Mouse (Mus musculus) midbrain, embryonic 12.5 days (tissue): ENCODE results near the gene Rps27l. TPM values are rescaled to one million over a fixed set of nuclear protein-coding genes. Genes with fewer than 3 reads are reported as not detected.

Experiments used
- ATAC-seq: fragments of 200-750 bp; cut with Nextera tagmentation; 2 replicates; pipeline ENCODE4 v1.8.0; 2017; ENCODE audit warnings: low read depth, moderate TSS enrichment, moderate library complexity; ENCODE audit not compliant: low FRiP score
- H3K27ac ChIP-seq: fragments of 300-500 bp; sonication (generic); replicated peaks from 2 replicates; pipeline ENCODE4 v1.5.1; 2016; ENCODE audit warnings: mild to moderate bottlenecking
- H3K27me3 ChIP-seq: fragments of 300-500 bp; sonication (generic); 2 replicates; pipeline ENCODE4 v1.6.1; 2016; ENCODE audit warnings: mild to moderate bottlenecking
- H3K36me3 ChIP-seq: fragments of 300-500 bp; sonication (generic); 2 replicates; pipeline ENCODE4 v1.6.1; 2016
- H3K4me1 ChIP-seq: fragments of 300-500 bp; sonication (generic); 2 replicates; pipeline ENCODE4 v1.6.1; 2016
- H3K4me2 ChIP-seq: fragments of 300-500 bp; sonication (generic); replicated peaks from 2 replicates; pipeline ENCODE4 v1.6.1; 2016; ENCODE audit warnings: mild to moderate bottlenecking, moderate library complexity
- H3K4me3 ChIP-seq: fragments of 300-500 bp; sonication (generic); 2 replicates; pipeline ENCODE4 v1.5.1; 2016; ENCODE audit warnings: mild to moderate bottlenecking
- H3K9ac ChIP-seq: fragments of 300-500 bp; sonication (generic); replicated peaks from 2 replicates; pipeline ENCODE4 v1.6.1; 2016; ENCODE audit warnings: mild to moderate bottlenecking, moderate library complexity
- H3K9me3 ChIP-seq: fragments of 300-500 bp; sonication (generic); 2 replicates; pipeline ENCODE4 v1.6.1; 2016; ENCODE audit warnings: mild to moderate bottlenecking
- WGBS: fragments of 180-500 bp; shearing (Covaris S2); methylation state at CpG from one replicate; pipeline ENCODE4 v1.1.7; 2016; 5-methylcytosine and 5-hydroxymethylcytosine counted together
- polyA plus RNA-seq: library from polyadenylated mRNA; unstranded; fragments of >200 nt; fragmentation: Nextera tagmentation; extraction: Ambion mirVana; gene quantifications from 2 replicates; pipeline ENCODE4 v1.2.1, GENCODE M21; 2016

Rps27l gene
- polyA plus RNA-seq, 1 experiment from 2014 or later = 550 TPM

GRCm38 (mm10) chr9:66988888-66989414 lies 43.1 kb downstream of the Rps27l start:
- Histone ChIP-seq H3K9me3 (no peaks in the 10 kb centered on the region), H3K36me3 (no peaks in the 10 kb centered on the region), H3K27ac (no peak overlapping the region), H3K27me3 (no peaks in the 10 kb centered on the region), H3K4me2 (no peak overlapping the region), H3K4me3 (no peak overlapping the region), H3K4me1 (no peaks in the 10 kb centered on the region), H3K9ac (no peak overlapping the region)
- ATAC-seq = no peak
- WGBS = 57% methylated on average over 6 of the region's 6 CpGs

GRCm38 (mm10) chr9:66989581-66989980 lies 43.7 kb downstream of the Rps27l start:
- 82% methylated on average over 6 of the region's 6 CpGs for WGBS
- no peak for ATAC-seq

GRCm38 (mm10) chr9:66990046-66990445 lies 44.2 kb downstream of the Rps27l start:
- no peak for ATAC-seq
- WGBS = 91% methylated on average over 5 of the region's 5 CpGs

More at GRCm38 (mm10) chr9:66989581-66989980, 43.7 kb downstream of the Rps27l start:
- no peaks in the 10 kb centered on the region for H3K27me3 ChIP-seq
- no peak overlapping the region for H3K4me3 ChIP-seq
- H3K9me3 ChIP-seq = no peaks in the 10 kb centered on the region
- no peak overlapping the region for H3K27ac ChIP-seq
- no peaks in the 10 kb centered on the region for H3K36me3 ChIP-seq
- H3K4me2 ChIP-seq = no peak overlapping the region
- H3K4me1 ChIP-seq = no peaks in the 10 kb centered on the region
- H3K9ac ChIP-seq = no peak overlapping the region

GRCm38 (mm10) chr9:66991021-66991749 lies 45.3 kb downstream of the Rps27l start:
- no peaks in the 10 kb centered on the region for H3K9me3 ChIP-seq
- H3K27me3 ChIP-seq = no peaks in the 10 kb centered on the region
- no peak overlapping the region for H3K27ac ChIP-seq
- no peaks in the 10 kb centered on the region for H3K4me1 ChIP-seq
- H3K9ac ChIP-seq = no peak overlapping the region
- H3K4me3 ChIP-seq = no peak overlapping the region
- 61% methylated on average over 9 of the region's 9 CpGs for WGBS
- H3K4me2 ChIP-seq = no peak overlapping the region
- no peak for ATAC-seq
- H3K36me3 ChIP-seq = no peaks in the 10 kb centered on the region

More at GRCm38 (mm10) chr9:66990046-66990445, 44.2 kb downstream of the Rps27l start:
- Histone ChIP-seq H3K9ac (no peak overlapping the region), H3K4me1 (no peaks in the 10 kb centered on the region), H3K27ac (no peak overlapping the region), H3K4me2 (no peak overlapping the region), H3K27me3 (no peaks in the 10 kb centered on the region), H3K9me3 (no peaks in the 10 kb centered on the region), H3K36me3 (no peaks in the 10 kb centered on the region), H3K4me3 (no peak overlapping the region)

- no peaks in the 10 kb centered on the region for H3K27me3 ChIP-seq
- ATAC-seq = no peak
- 82% methylated on average over 8 of the region's 8 CpGs for WGBS
- no peak overlapping the region for H3K9ac ChIP-seq
- H3K4me1 ChIP-seq = no peaks in the 10 kb centered on the region
- H3K36me3 ChIP-seq = no peaks in the 10 kb centered on the region
- H3K27ac ChIP-seq = no peak overlapping the region
- H3K4me3 ChIP-seq = no peak overlapping the region
- H3K9me3 ChIP-seq = no peaks in the 10 kb centered on the region
- no peak overlapping the region for H3K4me2 ChIP-seq
These were observed 46.0 kb downstream of the Rps27l start for GRCm38 (mm10) chr9:66991750-66992410.

Other genes with a start within 250 kb of the Rps27l start
- gene Car12, start 232.4 kb upstream of the Rps27l start, polyA plus RNA-seq = 0.57 and 0.72 TPM in 2 replicates
- gene Aph1b, start 150.6 kb upstream of the Rps27l start, polyA plus RNA-seq = 19.5 and 19.8 TPM in 2 replicates
- gene Gm10647, start 149.0 kb upstream of the Rps27l start, polyA plus RNA-seq = 0.59 and 1.0 TPM in 2 replicates
- 1.3 and 3.0 TPM in 2 replicates for gene Aph1c, start 111.4 kb upstream of the Rps27l start, polyA plus RNA-seq
- gene Rab8b, start 26.4 kb upstream of the Rps27l start, polyA plus RNA-seq = 34.8 and 37.2 TPM in 2 replicates
- gene Lactb, start 29.4 kb downstream of the Rps27l start, polyA plus RNA-seq = 9.7 and 12.0 TPM in 2 replicates
- 257 and 368 TPM in 2 replicates for gene Tpm1, start 103.3 kb downstream of the Rps27l start, polyA plus RNA-seq